ENCODE assay signal across 10 mouse cellular contexts in genomic region chr17:15365650-15366049, GRCm38 (mm10). TPM values are rescaled to one million over a fixed set of nuclear protein-coding genes. Genes with fewer than 3 reads are reported as not detected.
DNase-seq lines count a peak whose midpoint lies in the region; ATAC-seq and TF ChIP-seq lines count a peak whose summit lies in the region.
"Had no signal": no experiment of that assay in that cellular context is flagged by ENCODE, and none has a peak within 500 bp of the region (broad histone marks: within the 10 kb centered on the region; RNA-seq: fewer than 3 reads in every experiment).

No protein-coding gene starts in this region.

- H3K9ac ChIP-seq in lung, postnatal 0 days (replicated peaks; ENCODE audit: low read depth) = no peak overlapping the region
- no peak overlapping the region for H3K9ac ChIP-seq in heart, adult 2 months (ENCODE audit: low read depth, low read length)
- no peak overlapping the region for H3K9ac ChIP-seq in stomach, embryonic 16.5 days (ENCODE audit: low read length)
- H3K9ac ChIP-seq: limb, embryonic 12.5 days; stomach, embryonic 15.5 days had no signal

- no peaks in the 10 kb centered on the region for H3K4me1 ChIP-seq in lung, postnatal 0 days (ENCODE audit: insufficient read depth, low read depth, low read length)
- peaks cover 1% of the 10 kb centered on the region; the same call in 1 of the 2 replicates for H3K4me1 ChIP-seq in heart, adult 2 months (ENCODE audit: control insufficient read depth, insufficient read depth, low read length)
- no peaks in the 10 kb centered on the region for H3K4me1 ChIP-seq in stomach, embryonic 16.5 days (ENCODE audit: control insufficient read depth, insufficient read depth, low read length)
- H3K4me1 ChIP-seq: limb, embryonic 12.5 days; stomach, embryonic 15.5 days had no signal

- H3K36me3 ChIP-seq in lung, postnatal 0 days (ENCODE audit: insufficient read depth, low read length) = peaks cover 3% of the 10 kb centered on the region; the same call in 1 of the 2 replicates
- no peaks in the 10 kb centered on the region; the same call in 1 of the 2 replicates for H3K36me3 ChIP-seq in heart, adult 2 months (ENCODE audit: control insufficient read depth, insufficient read depth, low read length)
- H3K36me3 ChIP-seq in stomach, embryonic 16.5 days (ENCODE audit: control insufficient read depth, insufficient read depth, low read length) = no peaks in the 10 kb centered on the region; the same call in 1 of the 2 replicates
- H3K36me3 ChIP-seq: limb, embryonic 12.5 days; stomach, embryonic 15.5 days had no signal

- TF ChIP-seq POLR2A in heart, adult 2 months (IDR thresholded peaks at IDR 0.05; ENCODE audit: insufficient read depth, low read depth, low read length) = no peak

- H3K79me2 ChIP-seq in heart, adult 2 months (replicated peaks; ENCODE audit: control insufficient read depth, insufficient read depth, low read length) = no peaks in the 10 kb centered on the region

- intact Hi-C loops in heart, adult 2 months (cut with DNase I) = no loop called here

- H3K4me2 ChIP-seq in lung, postnatal 0 days (replicated peaks; ENCODE audit: low read depth, low read length) = no peak overlapping the region
- no peak overlapping the region for H3K4me2 ChIP-seq in stomach, embryonic 16.5 days (ENCODE audit: low read depth, low read length)
- H3K4me2 ChIP-seq: limb, embryonic 12.5 days; stomach, embryonic 15.5 days had no signal

- H3K4me3 ChIP-seq in lung, postnatal 0 days (ENCODE audit: low read depth, low read length) = no peak overlapping the region
- H3K4me3 ChIP-seq in heart, adult 2 months = no peak overlapping the region
- H3K4me3 ChIP-seq in stomach, embryonic 16.5 days (replicated peaks; ENCODE audit: low read length) = no peak overlapping the region
- H3K4me3 ChIP-seq: limb, embryonic 12.5 days; stomach, embryonic 15.5 days had no signal

- TF ChIP-seq EP300 in lung, postnatal 0 days (IDR thresholded peaks at IDR 0.05) = no peak
- TF ChIP-seq EP300 in heart, adult 2 months (IDR thresholded peaks at IDR 0.05; ENCODE audit: insufficient read depth, low read depth, low read length) = no peak

- 37% methylated on average over 5 of the region's 5 CpGs for WGBS in lung, postnatal 0 days
- WGBS in heart, adult 2 months = 22% methylated on average over 5 of the region's 5 CpGs
- WGBS in stomach, embryonic 16.5 days = 58% methylated on average over 5 of the region's 5 CpGs

- peak; percentile 52 for DNase-seq in lung, postnatal 0 days (ENCODE audit: low spot score)
- DNase-seq in lung, postnatal 36 days = no peak
- peak; percentile 85 for DNase-seq in adipocyte (ENCODE audit: low spot score)
- peak; percentile 25 to 39 for DNase-seq in heart, adult 2 months
- no peak for DNase-seq in cerebellum, adult 11-12 months
- no peak for DNase-seq in spleen, adult 12 weeks (ENCODE audit: low spot score)
- DNase-seq: cerebellum, postnatal 10 days had no signal

- H3K27me3 ChIP-seq in lung, postnatal 0 days (replicated peaks; ENCODE audit: insufficient read depth, low read length) = no peaks in the 10 kb centered on the region
- no peaks in the 10 kb centered on the region for H3K27me3 ChIP-seq in heart, adult 2 months (ENCODE audit: control insufficient read depth, insufficient read depth, low read length)
- H3K27me3 ChIP-seq in stomach, embryonic 16.5 days (ENCODE audit: control insufficient read depth, insufficient read depth, low read length) = no peaks in the 10 kb centered on the region
- H3K27me3 ChIP-seq: stomach, embryonic 15.5 days had no signal

- TF ChIP-seq CTCF in lung, postnatal 0 days (IDR thresholded peaks at IDR 0.05) = no peak
- no peak for TF ChIP-seq CTCF in heart, adult 2 months (IDR thresholded peaks at IDR 0.05)

- H3K27ac ChIP-seq in lung, postnatal 0 days (ENCODE audit: low read length) = no peak overlapping the region
- H3K27ac ChIP-seq in heart, adult 2 months = no peak overlapping the region
- H3K27ac ChIP-seq in stomach, embryonic 16.5 days (ENCODE audit: low read length) = no peak overlapping the region
- H3K27ac ChIP-seq: limb, embryonic 12.5 days; stomach, embryonic 15.5 days had no signal

- H3K9me3 ChIP-seq in lung, postnatal 0 days (ENCODE audit: low read length) = no peaks in the 10 kb centered on the region
- H3K9me3 ChIP-seq in stomach, embryonic 16.5 days (replicated peaks; ENCODE audit: control insufficient read depth, low read length) = no peaks in the 10 kb centered on the region
- H3K9me3 ChIP-seq: limb, embryonic 12.5 days; stomach, embryonic 15.5 days had no signal

- peak; percentile 72 for ATAC-seq in lung, postnatal 0 days
- ATAC-seq in stomach, embryonic 16.5 days (ENCODE audit: insufficient read depth, low FRiP score) = 0 out of 2 replicates have a peak, but pooled peaks have one; percentile 62

RNA-seq across cellular contexts. Expression of gene Dll1, which starts 11.0 kb away (rescaled TPM):
- polyA plus RNA-seq in lung, postnatal 0 days (2015; fragmentation: Nextera tagmentation; extraction: Ambion mirVana) = 8.2 and 9.4 TPM in 2 replicates
- 1 to 10 TPM; 5.1 to 5.8 TPM for total RNA-seq in heart, adult 2 months (2021)
- polyA plus RNA-seq in heart, adult 2 months (2012; rRNA removed) = 5.4 and 10.0 TPM in 2 replicates
- 13.0 and 13.6 TPM in 2 replicates for polyA plus RNA-seq in stomach, embryonic 16.5 days (2015; fragmentation: Nextera tagmentation; extraction: Ambion mirVana)

RNA-seq across cellular contexts. Expression of gene Fam120b, which starts 30.4 kb away (rescaled TPM):
- 11.2 and 15.2 TPM in 2 replicates for polyA plus RNA-seq in lung, postnatal 0 days (2015; fragmentation: Nextera tagmentation; extraction: Ambion mirVana)
- 10 to 100 TPM; 11.9 to 12.7 TPM for total RNA-seq in heart, adult 2 months (2021)
- 7.1 and 10.6 TPM in 2 replicates for polyA plus RNA-seq in heart, adult 2 months (2012; rRNA removed)
- polyA plus RNA-seq in stomach, embryonic 16.5 days (2015; fragmentation: Nextera tagmentation; extraction: Ambion mirVana) = 27.8 and 28.8 TPM in 2 replicates

Comparison
In these comparisons a context has a peak if more than half of its experiments do, and no peak if none do; other contexts are left out.
1. DNase-seq: peak in lung, postnatal 0 days (single experiment), adipocyte (single experiment) and heart, adult 2 months (2 of 2); none in lung, postnatal 36 days (single experiment), cerebellum, adult 11-12 months (single experiment) and spleen, adult 12 weeks (single experiment).